Comparison of ENCODE assay signal across 8 mouse cellular contexts in genomic region chr2:77061871-77062270, GRCm38 (mm10).
DNase-seq lines count a peak whose midpoint lies in the region; ATAC-seq lines count a peak whose summit lies in the region.

No protein-coding gene starts in this region.

- H3K9me3 ChIP-seq in forebrain, embryonic 14.5 days (replicated peaks; ENCODE audit: control insufficient read depth, low read length), result no peaks in the 10 kb centered on the region
- H3K9me3 ChIP-seq in forebrain, embryonic 16.5 days (ENCODE audit: control insufficient read depth, low read length), result no peaks in the 10 kb centered on the region
- H3K9me3 ChIP-seq in midbrain, embryonic 11.5 days (ENCODE audit: control insufficient read depth, low read length), result no peaks in the 10 kb centered on the region
- no peaks in the 10 kb centered on the region for H3K9me3 ChIP-seq in midbrain, embryonic 10.5 days (replicated peaks)

- no peak overlapping the region for H3K27ac ChIP-seq in forebrain, embryonic 14.5 days (ENCODE audit: low read depth, low read length)
- no peak overlapping the region for H3K27ac ChIP-seq in forebrain, embryonic 16.5 days (ENCODE audit: low read length)
- no peak overlapping the region for H3K27ac ChIP-seq in midbrain, embryonic 11.5 days (ENCODE audit: low read depth, low read length)
- no peak overlapping the region for H3K27ac ChIP-seq in midbrain, embryonic 10.5 days (replicated peaks)

- H3K4me3 ChIP-seq in forebrain, embryonic 14.5 days (ENCODE audit: low read depth, low read length), result no peak overlapping the region
- H3K4me3 ChIP-seq in forebrain, embryonic 16.5 days (replicated peaks; ENCODE audit: low read length), result no peak overlapping the region
- no peak overlapping the region for H3K4me3 ChIP-seq in midbrain, embryonic 11.5 days (ENCODE audit: low read depth, low read length)
- no peak overlapping the region for H3K4me3 ChIP-seq in midbrain, embryonic 10.5 days

- no peak overlapping the region for H3K9ac ChIP-seq in forebrain, embryonic 14.5 days (ENCODE audit: low read length)
- H3K9ac ChIP-seq in forebrain, embryonic 16.5 days (replicated peaks; ENCODE audit: low read depth, low read length), result no peak overlapping the region
- no peak overlapping the region for H3K9ac ChIP-seq in midbrain, embryonic 11.5 days (ENCODE audit: low read length)

- H3K27me3 ChIP-seq in forebrain, embryonic 14.5 days (replicated peaks; ENCODE audit: control insufficient read depth, insufficient read depth, low read length), result no peaks in the 10 kb centered on the region
- H3K27me3 ChIP-seq in forebrain, embryonic 16.5 days (replicated peaks; ENCODE audit: control insufficient read depth, insufficient read depth, low read length), result no peaks in the 10 kb centered on the region
- no peaks in the 10 kb centered on the region for H3K27me3 ChIP-seq in midbrain, embryonic 11.5 days (ENCODE audit: control insufficient read depth, insufficient read depth, low read length)
- H3K27me3 ChIP-seq in midbrain, embryonic 10.5 days (ENCODE audit: low read depth, poor library complexity, severe bottlenecking), result no peaks in the 10 kb centered on the region

- 24% methylated on average over 3 of the region's 3 CpGs for WGBS in forebrain, embryonic 14.5 days
- WGBS in forebrain, embryonic 16.5 days, result 26% methylated on average over 3 of the region's 3 CpGs
- 47% methylated on average over 3 of the region's 3 CpGs for WGBS in midbrain, embryonic 11.5 days
- WGBS in midbrain, embryonic 10.5 days, result 50% methylated on average over 3 of the region's 3 CpGs

- H3K4me1 ChIP-seq in forebrain, embryonic 14.5 days (ENCODE audit: control insufficient read depth, insufficient read depth, low read length), result peaks cover 9% of the 10 kb centered on the region; the same call in 1 of the 2 replicates
- H3K4me1 ChIP-seq in forebrain, embryonic 16.5 days (replicated peaks; ENCODE audit: control insufficient read depth, insufficient read depth, low read length), result peaks cover 18% of the 10 kb centered on the region
- H3K4me1 ChIP-seq in midbrain, embryonic 11.5 days (ENCODE audit: control insufficient read depth, insufficient read depth, low read length), result peaks cover 12% of the 10 kb centered on the region
- H3K4me1 ChIP-seq in midbrain, embryonic 10.5 days, result peaks cover 45% of the 10 kb centered on the region

- peak; percentile 32 for ATAC-seq in forebrain, embryonic 14.5 days
- ATAC-seq in forebrain, embryonic 16.5 days, result no peak
- no peak for ATAC-seq in midbrain, embryonic 11.5 days (ENCODE audit: low FRiP score)

- no peak overlapping the region for H3K4me2 ChIP-seq in forebrain, embryonic 14.5 days (ENCODE audit: low read length)
- no peak overlapping the region for H3K4me2 ChIP-seq in forebrain, embryonic 16.5 days (ENCODE audit: low read length)
- H3K4me2 ChIP-seq in midbrain, embryonic 11.5 days, result no peak overlapping the region

- H3K36me3 ChIP-seq in forebrain, embryonic 14.5 days (ENCODE audit: control insufficient read depth, insufficient read depth, low read length), result no peaks in the 10 kb centered on the region
- no peaks in the 10 kb centered on the region for H3K36me3 ChIP-seq in forebrain, embryonic 16.5 days (ENCODE audit: control insufficient read depth, insufficient read depth)
- H3K36me3 ChIP-seq in midbrain, embryonic 11.5 days (ENCODE audit: control insufficient read depth, insufficient read depth, low read length), result no peaks in the 10 kb centered on the region
- H3K36me3 ChIP-seq in midbrain, embryonic 10.5 days, result no peaks in the 10 kb centered on the region

- DNase-seq in forebrain, embryonic 14.5 days (ENCODE audit: low spot score), result peak; percentile 91
- DNase-seq in midbrain, embryonic 11.5 days (ENCODE audit: low spot score, missing footprints), result peak; percentile 92
- DNase-seq in midbrain, embryonic 10.5 days (ENCODE audit: low spot score), result no peak
- peak; percentile 12 for DNase-seq in c-Kit-positive CD71-positive TER-119-positive erythroid progenitor cells, embryonic 14.5 days (ENCODE audit: low spot score)
- peak; percentile 24 to 31 for DNase-seq in layer of hippocampus, adult 8-10 months (ENCODE audit: low spot score in 2 of 2)
- peak; percentile 83 for DNase-seq in retina, embryonic 14.5 days (ENCODE audit: low spot score)
- DNase-seq in spleen, postnatal 4 days (ENCODE audit: low spot score in 2 of 2), result no peak

Comparison
In these comparisons a context has a peak if more than half of its experiments do, and no peak if none do; other contexts are left out.
1. DNase-seq: peak in forebrain, embryonic 14.5 days (single experiment), midbrain, embryonic 11.5 days (single experiment), c-Kit-positive CD71-positive TER-119-positive erythroid progenitor cells, embryonic 14.5 days (single experiment), layer of hippocampus, adult 8-10 months (2 of 2) and retina, embryonic 14.5 days (single experiment); none in midbrain, embryonic 10.5 days (single experiment) and spleen, postnatal 4 days (0 of 2).